Mouse (Mus musculus) stomach, embryonic 14.5 days (tissue): ENCODE data around the gene Rfx4. TPM values are rescaled to one million over a fixed set of nuclear protein-coding genes. Genes with fewer than 3 reads are reported as not detected.

Experiments
- ATAC-seq: fragments of 200-750 bp; cut with Nextera tagmentation; 2 replicates; pipeline ENCODE4 v1.8.0; 2017; ENCODE audit warnings: low read depth, moderate TSS enrichment; ENCODE audit not compliant: insufficient number of reproducible peaks, insufficient read depth, low FRiP score
- H3K27ac ChIP-seq: fragments of 300-500 bp; sonication (generic); 2 replicates; pipeline ENCODE4 v1.5.1; 2014; ENCODE audit warnings: mild to moderate bottlenecking, low read length, moderate library complexity, mixed read lengths
- H3K27me3 ChIP-seq: fragments of 300-500 bp; sonication (generic); 2 replicates; pipeline ENCODE4 v1.6.1; 2014; ENCODE audit warnings: low read length, control low read depth, mixed read lengths; ENCODE audit not compliant: control insufficient read depth, insufficient read depth
- H3K36me3 ChIP-seq: fragments of 300-500 bp; sonication (generic); 2 replicates; pipeline ENCODE4 v1.6.1; 2014; ENCODE audit warnings: mild to moderate bottlenecking, control low read depth, low read length, moderate library complexity, mixed read lengths; ENCODE audit not compliant: control insufficient read depth, insufficient read depth
- H3K4me1 ChIP-seq: fragments of 300-500 bp; sonication (generic); 2 replicates; pipeline ENCODE4 v1.6.1; 2014; ENCODE audit warnings: low read length, control low read depth, mixed read lengths; ENCODE audit not compliant: control insufficient read depth, insufficient read depth
- H3K4me2 ChIP-seq: fragments of 300-500 bp; sonication (generic); replicated peaks from 2 replicates; pipeline ENCODE4 v1.6.1; 2014; ENCODE audit warnings: low read depth, low read length, control low read depth
- H3K4me3 ChIP-seq: fragments of 300-500 bp; sonication (generic); 2 replicates; pipeline ENCODE4 v1.5.1; 2014; ENCODE audit warnings: low read depth, low read length, control low read depth
- H3K9ac ChIP-seq: fragments of 300-500 bp; sonication (generic); replicated peaks from 2 replicates; pipeline ENCODE4 v1.6.1; 2014; ENCODE audit warnings: low read depth, mild to moderate bottlenecking, control low read depth, low read length, moderate library complexity, mixed read lengths
- H3K9me3 ChIP-seq: fragments of 300-500 bp; sonication (generic); 2 replicates; pipeline ENCODE4 v1.6.1; 2016; ENCODE audit warnings: low read depth, low read length, control low read depth; ENCODE audit not compliant: control insufficient read depth
- WGBS: fragments of 180-500 bp; shearing (Covaris S2); extraction: QIAGEN DNeasy Blood & Tissue Kit; methylation state at CpG from one replicate; pipeline ENCODE4 v1.1.7; 2014; 5-methylcytosine and 5-hydroxymethylcytosine counted together
- polyA plus RNA-seq: library from polyadenylated mRNA; unstranded; fragments of >200 nt; fragmentation: Nextera tagmentation; extraction: Ambion mirVana; gene quantifications from 2 replicates; pipeline ENCODE4 v1.2.1, GENCODE M21; 2014

The Rfx4 gene
- polyA plus RNA-seq, 1 experiment from 2014 or later = not detected

GRCm38 (mm10) chr10:84896941-84897930 is 141.4 kb downstream of the Rfx4 start:
- H3K4me3 ChIP-seq = no peak overlapping the region
- H3K4me2 ChIP-seq = no peak overlapping the region
- no peak for ATAC-seq
- 61% methylated on average over 9 of the region's 9 CpGs for WGBS
- no peak overlapping the region for H3K27ac ChIP-seq
- H3K27me3 ChIP-seq = no peaks in the 10 kb centered on the region
- no peak overlapping the region for H3K9ac ChIP-seq
- H3K36me3 ChIP-seq = no peaks in the 10 kb centered on the region
- H3K9me3 ChIP-seq = no peaks in the 10 kb centered on the region
- no peaks in the 10 kb centered on the region for H3K4me1 ChIP-seq

- H3K4me3 ChIP-seq = no peak overlapping the region
- H3K9ac ChIP-seq = no peak overlapping the region
- WGBS = 67% methylated on average over 3 of the region's 3 CpGs
- no peak overlapping the region for H3K4me2 ChIP-seq
- no peaks in the 10 kb centered on the region for H3K36me3 ChIP-seq
- H3K27me3 ChIP-seq = no peaks in the 10 kb centered on the region
- H3K4me1 ChIP-seq = peaks cover 5% of the 10 kb centered on the region; the same call in 1 of the 2 replicates
- no peaks in the 10 kb centered on the region for H3K9me3 ChIP-seq
- H3K27ac ChIP-seq = no peak overlapping the region
- ATAC-seq = no peak
Measured at GRCm38 (mm10) chr10:84898144-84898979, 142.5 kb downstream of the Rfx4 start.

- WGBS = 70% methylated on average over 5 of the region's 5 CpGs
- no peak overlapping the region for H3K9ac ChIP-seq
- H3K36me3 ChIP-seq = no peaks in the 10 kb centered on the region
- H3K4me2 ChIP-seq = no peak overlapping the region
- H3K4me1 ChIP-seq = peaks cover 9% of the 10 kb centered on the region; the same call in 1 of the 2 replicates
- H3K27ac ChIP-seq = no peak overlapping the region
- H3K4me3 ChIP-seq = no peak overlapping the region
- no peak for ATAC-seq
- no peaks in the 10 kb centered on the region for H3K27me3 ChIP-seq
- no peaks in the 10 kb centered on the region for H3K9me3 ChIP-seq
Measured at GRCm38 (mm10) chr10:84901676-84902075, 145.8 kb downstream of the Rfx4 start.

- 70% methylated on average over 2 of the region's 2 CpGs for WGBS
Measured at GRCm38 (mm10) chr10:84902213-84902612, 146.4 kb downstream of the Rfx4 start.

GRCm38 (mm10) chr10:84903307-84903706 is 147.4 kb downstream of the Rfx4 start:
- Histone ChIP-seq H3K36me3 (no peaks in the 10 kb centered on the region), H3K4me1 (peaks cover 9% of the 10 kb centered on the region; the same call in 1 of the 2 replicates), H3K27ac (no peak overlapping the region), H3K9ac (no peak overlapping the region), H3K27me3 (no peaks in the 10 kb centered on the region), H3K9me3 (no peaks in the 10 kb centered on the region), H3K4me2 (peak overlapping the region; percentile 46), H3K4me3 (no peak overlapping the region)
- WGBS = 32% methylated on average over 7 of the region's 7 CpGs
- ATAC-seq = no peak; the same call in 1 of the 2 replicates

More at GRCm38 (mm10) chr10:84902213-84902612, 146.4 kb downstream of the Rfx4 start:
- Histone ChIP-seq H3K4me1 (peaks cover 9% of the 10 kb centered on the region; the same call in 1 of the 2 replicates), H3K27me3 (no peaks in the 10 kb centered on the region), H3K4me3 (no peak overlapping the region), H3K4me2 (no peak overlapping the region), H3K36me3 (no peaks in the 10 kb centered on the region), H3K27ac (no peak overlapping the region), H3K9ac (no peak overlapping the region), H3K9me3 (no peaks in the 10 kb centered on the region)
- ATAC-seq = no peak

GRCm38 (mm10) chr10:84903742-84904141 is 147.9 kb downstream of the Rfx4 start:
- Histone ChIP-seq H3K27me3 (no peaks in the 10 kb centered on the region), H3K4me3 (no peak overlapping the region), H3K36me3 (no peaks in the 10 kb centered on the region), H3K9ac (no peak overlapping the region), H3K27ac (no peak overlapping the region), H3K4me1 (peaks cover 9% of the 10 kb centered on the region; the same call in 1 of the 2 replicates), H3K4me2 (peak overlapping the region; percentile 46), H3K9me3 (no peaks in the 10 kb centered on the region)
- WGBS = 5% methylated on average over 5 of the region's 5 CpGs
- ATAC-seq = peak; percentile 68; the same call in 1 of the 2 replicates

- Histone ChIP-seq H3K36me3 (no peaks in the 10 kb centered on the region), H3K4me2 (no peak overlapping the region), H3K9me3 (no peaks in the 10 kb centered on the region), H3K27ac (no peak overlapping the region), H3K4me3 (no peak overlapping the region), H3K9ac (no peak overlapping the region), H3K27me3 (no peaks in the 10 kb centered on the region), H3K4me1 (peaks cover 9% of the 10 kb centered on the region; the same call in 1 of the 2 replicates)
- no peak for ATAC-seq
- WGBS = 83% methylated on average over 9 of the region's 9 CpGs
Measured at GRCm38 (mm10) chr10:84906895-84907294, 151.0 kb downstream of the Rfx4 start.

GRCm38 (mm10) chr10:84908006-84908405 is 152.1 kb downstream of the Rfx4 start:
- 84% methylated on average over 3 of the region's 3 CpGs for WGBS
- Histone ChIP-seq H3K4me3 (no peak overlapping the region), H3K4me1 (peaks cover 7% of the 10 kb centered on the region; the same call in 1 of the 2 replicates), H3K36me3 (no peaks in the 10 kb centered on the region), H3K27me3 (no peaks in the 10 kb centered on the region), H3K9ac (no peak overlapping the region), H3K4me2 (no peak overlapping the region), H3K27ac (no peak overlapping the region), H3K9me3 (no peaks in the 10 kb centered on the region)
- no peak for ATAC-seq
